Mouse (Mus musculus) heart, postnatal 0 days (tissue): Measurements from ENCODE around the gene Vamp9. TPM values are rescaled to one million over a fixed set of nuclear protein-coding genes. Genes with fewer than 3 reads are reported as not detected.

Experiments used
- ATAC-seq: fragments of 200-750 bp; cut with Nextera tagmentation; 2 replicates; pipeline ENCODE4 v1.8.0; 2017; ENCODE audit warnings: low read depth, moderate number of reproducible peaks, moderate library complexity; ENCODE audit not compliant: insufficient read depth
- DNase-seq: peaks from one replicate; pipeline ENCODE4 v3.0.0-alpha.2; 2016; ENCODE audit warnings: low spot score
- H3K27ac ChIP-seq: fragments of 300-500 bp; sonication (generic); 2 replicates; pipeline ENCODE4 v1.5.1; 2014; ENCODE audit warnings: low read depth, mild to moderate bottlenecking
- H3K27me3 ChIP-seq: fragments of 300-500 bp; sonication (generic); 2 replicates; pipeline ENCODE4 v1.6.1; 2014; ENCODE audit warnings: low read length, mixed read lengths; ENCODE audit not compliant: control insufficient read depth, insufficient read depth
- H3K36me3 ChIP-seq: fragments of 300-500 bp; sonication (generic); replicated peaks from 2 replicates; pipeline ENCODE4 v1.6.1; 2014; ENCODE audit warnings: low read length, mixed read lengths; ENCODE audit not compliant: control insufficient read depth, insufficient read depth
- H3K4me1 ChIP-seq: fragments of 300-500 bp; sonication (generic); 2 replicates; pipeline ENCODE4 v1.6.1; 2014; ENCODE audit warnings: antibody characterized with exemption; ENCODE audit not compliant: control insufficient read depth, insufficient read depth
- H3K4me2 ChIP-seq: fragments of 300-500 bp; sonication (generic); 2 replicates; pipeline ENCODE4 v1.6.1; 2014; ENCODE audit warnings: low read depth, mild to moderate bottlenecking, low read length, moderate library complexity
- H3K4me3 ChIP-seq: fragments of 300-500 bp; sonication (generic); 2 replicates; pipeline ENCODE4 v1.5.1; 2014; ENCODE audit warnings: low read depth, low read length
- H3K9ac ChIP-seq: fragments of 300-500 bp; sonication (generic); replicated peaks from 2 replicates; pipeline ENCODE4 v1.6.1; 2014; ENCODE audit warnings: low read depth, low read length, mixed read lengths
- H3K9me3 ChIP-seq: fragments of 300-500 bp; sonication (generic); replicated peaks from 2 replicates; pipeline ENCODE4 v1.6.1; 2016; ENCODE audit warnings: low read length; ENCODE audit not compliant: control insufficient read depth
- CTCF ChIP-seq: IDR thresholded peaks from 2 replicates; pipeline ENCODE4 v1.5.1; 2016; ENCODE audit warnings: antibody characterized with exemption, control low read depth, low read depth
- EP300 ChIP-seq: IDR thresholded peaks from 2 replicates; pipeline ENCODE4 v1.6.1; 2016; ENCODE audit warnings: antibody characterized with exemption, low read depth
- WGBS: fragments of 180-500 bp; shearing (Covaris S2); extraction: QIAGEN DNeasy Blood & Tissue Kit; methylation state at CpG from one replicate; pipeline ENCODE4 v1.1.7; 2014; 5-methylcytosine and 5-hydroxymethylcytosine counted together
- polyA plus RNA-seq: library from polyadenylated mRNA; unstranded; fragments of >200 nt; fragmentation: Nextera tagmentation; extraction: Ambion mirVana; gene quantifications from 2 replicates; pipeline ENCODE4 v1.2.1, GENCODE M21; 2015
- total RNA-seq: library from RNA; depleted of rRNA; stranded (reverse); fragments of >200 nt; gene quantifications from 2 replicates; pipeline ENCODE4 v1.2.3, GENCODE M21; 2014; ENCODE audit warnings: low replicate concordance

Vamp9 gene
- total and polyA plus RNA-seq, 2 experiments from 2014 or later: 0.72 TPM; not detected in 1

DNA sequence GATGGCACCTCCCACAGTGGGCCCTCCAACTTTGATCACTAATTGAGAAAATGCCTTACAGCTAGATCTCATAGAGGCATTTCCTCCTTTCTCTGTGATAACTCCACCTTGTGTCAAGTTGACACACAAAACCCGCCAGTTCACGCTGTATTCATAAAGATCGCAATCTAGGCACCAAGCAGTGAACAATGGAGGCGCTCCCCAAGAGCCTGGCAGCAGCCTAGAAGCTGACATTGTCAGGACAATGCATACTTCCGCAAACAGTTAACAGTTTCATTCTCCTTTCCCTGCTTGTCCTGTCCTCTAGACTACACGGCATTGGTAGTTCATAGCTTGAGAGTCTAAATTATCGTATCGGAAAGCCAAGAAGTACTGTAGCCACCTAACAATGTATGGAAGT lies 16.0 kb downstream of the Vamp9 start:
- no peak overlapping the region for H3K9ac ChIP-seq
- 76% methylated on average over 8 of the region's 8 CpGs for WGBS
- DNase-seq (no peak), ATAC-seq (no peak)
- H3K36me3 ChIP-seq: no peaks in the 10 kb centered on the region
- no peak overlapping the region for H3K4me2 ChIP-seq
- H3K4me3 ChIP-seq: no peak overlapping the region
- TF ChIP-seq EP300: no peak
- 0 out of 2 replicates have a peak, but pooled peaks cover 3% of the 10 kb centered on the region for H3K9me3 ChIP-seq
- H3K4me1 ChIP-seq: no peaks in the 10 kb centered on the region
- no peak overlapping the region for H3K27ac ChIP-seq
- no peaks in the 10 kb centered on the region for H3K27me3 ChIP-seq

DNA sequence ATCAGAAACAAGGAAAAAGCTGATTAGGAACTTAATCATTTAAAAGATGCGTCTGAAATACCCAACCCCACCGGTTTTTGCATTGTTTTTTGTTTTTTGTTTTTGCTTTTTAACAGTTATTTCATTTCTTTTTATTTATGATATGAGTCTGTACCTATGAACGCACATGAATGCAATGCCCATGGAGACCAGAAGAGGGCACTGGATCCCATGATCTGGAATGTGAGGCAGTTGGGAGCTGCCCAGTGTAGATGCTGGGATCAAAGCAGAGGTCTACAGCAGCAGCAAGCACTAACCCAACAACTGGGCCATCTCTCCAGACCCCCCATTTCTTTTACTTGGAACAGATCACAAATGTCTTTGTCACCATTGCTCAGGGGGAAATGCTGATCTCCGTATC lies 21.9 kb downstream of the Vamp9 start:
- TF ChIP-seq CTCF: peak; percentile 74
- TF ChIP-seq EP300: no peak
- Histone ChIP-seq H3K27ac (no peak overlapping the region), H3K4me2 (no peak overlapping the region), H3K9me3 (0 out of 2 replicates have a peak, but pooled peaks cover 3% of the 10 kb centered on the region), H3K4me3 (no peak overlapping the region), H3K4me1 (no peaks in the 10 kb centered on the region), H3K36me3 (no peaks in the 10 kb centered on the region), H3K9ac (no peak overlapping the region), H3K27me3 (no peaks in the 10 kb centered on the region)
- DNase-seq (peak; percentile 21), ATAC-seq (no peak)
- WGBS: 49% methylated on average over 4 of the region's 4 CpGs

DNA sequence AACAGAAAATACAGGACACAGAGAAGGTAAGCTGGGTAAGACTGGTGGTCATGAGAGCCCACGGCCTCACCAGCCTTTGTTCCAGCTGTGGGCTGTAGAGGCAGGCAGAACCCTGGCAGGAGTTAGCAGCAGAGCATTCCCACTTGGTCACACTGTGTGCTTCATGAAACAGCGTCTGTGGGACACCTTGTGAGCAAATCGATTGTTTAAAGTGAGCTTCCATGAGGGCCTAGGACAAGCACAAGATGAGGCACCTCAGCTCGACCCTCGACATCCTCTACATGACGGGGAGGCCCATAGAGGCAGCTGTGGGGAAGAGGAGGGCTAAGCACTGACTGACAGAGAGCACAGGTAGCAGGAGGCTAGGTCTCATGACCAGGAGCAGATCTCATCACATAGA lies 25.9 kb downstream of the Vamp9 start:
- TF ChIP-seq CTCF (no peak), EP300 (no peak)
- Histone ChIP-seq H3K4me2 (no peak overlapping the region), H3K27ac (no peak overlapping the region), H3K4me3 (no peak overlapping the region), H3K9me3 (no peaks in the 10 kb centered on the region), H3K9ac (no peak overlapping the region), H3K27me3 (no peaks in the 10 kb centered on the region), H3K36me3 (no peaks in the 10 kb centered on the region), H3K4me1 (no peaks in the 10 kb centered on the region)
- ATAC-seq (no peak), DNase-seq (no peak)
- WGBS: 64% methylated on average over 6 of the region's 6 CpGs

DNA sequence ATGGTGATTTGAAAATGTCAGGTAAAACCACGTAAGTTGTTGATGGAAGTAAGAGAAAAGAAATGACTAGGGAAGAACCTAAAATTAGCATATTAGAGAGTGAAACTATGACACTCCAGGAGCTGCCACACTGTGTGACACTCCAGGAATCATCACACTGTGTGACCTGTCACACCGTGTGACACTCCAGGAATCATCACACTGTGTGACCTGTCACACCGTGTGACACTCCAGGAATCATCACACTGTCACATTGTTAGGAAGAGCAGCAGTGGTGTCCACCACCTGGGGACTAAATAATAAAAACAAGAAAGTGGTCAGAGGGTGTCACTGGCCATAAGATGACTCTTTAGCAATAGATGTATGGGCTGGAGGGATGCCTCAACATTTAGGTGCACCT lies 33.4 kb downstream of the Vamp9 start:
- Histone ChIP-seq H3K36me3 (no peaks in the 10 kb centered on the region), H3K27ac (no peak overlapping the region), H3K9ac (no peak overlapping the region), H3K4me2 (no peak overlapping the region), H3K4me1 (no peaks in the 10 kb centered on the region), H3K9me3 (peaks cover 2% of the 10 kb centered on the region), H3K4me3 (no peak overlapping the region), H3K27me3 (no peaks in the 10 kb centered on the region)
- TF ChIP-seq EP300: no peak
- no peak for TF ChIP-seq CTCF
- no peak for ATAC-seq
- 71% methylated on average over 3 of the region's 3 CpGs for WGBS
- DNase-seq: no peak

DNA sequence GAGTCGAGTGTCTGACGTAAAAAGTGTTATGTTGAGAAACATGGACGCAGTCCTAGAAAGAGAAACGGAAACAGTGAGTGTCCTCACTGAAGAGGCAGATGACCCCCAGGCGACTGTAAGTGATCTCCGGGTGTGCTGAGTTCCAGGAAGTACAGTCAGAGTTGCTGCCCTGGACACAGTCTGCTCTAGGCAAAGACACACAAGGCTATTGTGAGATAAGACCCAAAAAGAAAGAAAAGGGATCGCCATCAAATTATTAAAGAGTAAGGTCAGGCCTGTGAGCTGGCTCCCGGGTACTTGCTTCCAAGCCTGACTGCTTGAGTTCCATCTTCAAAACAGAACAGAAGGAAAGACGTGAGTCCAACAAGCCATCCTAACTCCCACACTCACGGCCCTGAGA lies 35.2 kb downstream of the Vamp9 start:
- 73% methylated on average over 10 of the region's 10 CpGs for WGBS
- H3K4me1 ChIP-seq: no peaks in the 10 kb centered on the region
- peaks cover 8% of the 10 kb centered on the region for H3K9me3 ChIP-seq
- TF ChIP-seq CTCF (no peak), EP300 (no peak)
- H3K9ac ChIP-seq: no peak overlapping the region
- no peaks in the 10 kb centered on the region for H3K36me3 ChIP-seq
- H3K27me3 ChIP-seq: no peaks in the 10 kb centered on the region
- DNase-seq (no peak), ATAC-seq (no peak)
- H3K27ac ChIP-seq: no peak overlapping the region
- H3K4me2 ChIP-seq: no peak overlapping the region
- no peak overlapping the region for H3K4me3 ChIP-seq

DNA sequence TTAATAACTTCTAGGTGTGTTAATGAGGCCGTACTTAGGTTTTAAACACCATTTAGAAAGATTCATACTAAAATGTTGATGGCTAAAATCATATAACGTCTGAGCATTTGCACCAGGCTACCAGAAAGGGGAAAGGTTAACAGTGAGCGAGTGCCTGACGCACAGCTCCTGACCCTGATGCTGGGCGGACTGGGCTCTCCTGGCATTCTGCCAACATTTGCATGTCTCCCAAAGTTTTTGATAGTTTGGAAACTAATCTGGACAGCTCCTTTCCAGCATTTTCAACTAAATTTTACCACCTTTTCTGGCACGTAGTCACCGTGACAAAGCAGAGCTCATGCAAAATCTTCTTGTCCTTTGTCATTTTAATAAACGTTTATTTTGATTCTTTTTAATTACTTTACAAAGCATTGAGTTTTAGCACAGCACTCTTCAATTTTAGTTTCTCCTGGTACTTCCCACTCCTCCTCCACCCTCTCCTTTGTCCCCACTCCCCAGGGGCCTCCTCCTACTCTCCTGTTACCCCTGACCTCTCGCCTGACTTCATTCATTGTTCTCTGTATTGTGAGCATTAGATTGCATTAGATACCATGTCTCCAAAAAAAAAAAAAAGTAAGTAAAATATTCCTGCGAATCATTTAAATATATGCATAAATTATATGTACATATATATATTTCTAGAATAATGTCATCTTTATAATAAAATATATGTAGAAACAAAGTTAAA lies 35.9 kb downstream of the Vamp9 start:
- H3K9ac ChIP-seq: no peak overlapping the region
- no peaks in the 10 kb centered on the region for H3K4me1 ChIP-seq
- no peaks in the 10 kb centered on the region for H3K27me3 ChIP-seq
- no peak for TF ChIP-seq EP300
- no peak for TF ChIP-seq CTCF
- no peak overlapping the region for H3K4me2 ChIP-seq
- H3K27ac ChIP-seq: no peak overlapping the region
- no peaks in the 10 kb centered on the region for H3K36me3 ChIP-seq
- DNase-seq (no peak), ATAC-seq (no peak)
- 54% methylated on average over 10 of the region's 10 CpGs for WGBS
- H3K4me3 ChIP-seq: no peak overlapping the region
- H3K9me3 ChIP-seq: peaks cover 8% of the 10 kb centered on the region
